Mouse (Mus musculus) myocyte (in vitro differentiated cells): ENCODE measurements around the gene Ddah2. TPM values are rescaled to one million over a fixed set of nuclear protein-coding genes. Genes with fewer than 3 reads are reported as not detected.

Source experiments
- H3K27me3 ChIP-seq: one replicate; pipeline ENCODE4 v1.6.1; 2011; ENCODE audit not compliant: control insufficient read depth, insufficient read depth, insufficient read length
- H3K36me3 ChIP-seq: one replicate; pipeline ENCODE4 v1.6.1; 2011; ENCODE audit not compliant: control insufficient read depth, insufficient read depth
- H3K4me2 ChIP-seq: one replicate; pipeline ENCODE4 v1.6.1; 2011; ENCODE audit warnings: low read depth, control low read depth
- H3K4me3 ChIP-seq: one replicate; pipeline ENCODE4 v1.5.1; 2011; ENCODE audit warnings: mild to moderate bottlenecking, control low read depth, moderate library complexity
- H3K79me2 ChIP-seq: one replicate; pipeline ENCODE4 v1.6.1; 2011; ENCODE audit not compliant: control insufficient read depth, insufficient read depth
- H3ac ChIP-seq: one replicate; pipeline ENCODE4 v1.6.1; 2011; ENCODE audit not compliant: control insufficient read depth, insufficient read length
- CEBPB ChIP-seq: IDR thresholded peaks from 2 replicates; pipeline ENCODE4 v1.6.1; 2011; ENCODE audit warnings: mild to moderate bottlenecking, moderate library complexity; ENCODE audit not compliant: poor library complexity, insufficient read depth, severe bottlenecking
- E2F4 ChIP-seq: IDR thresholded peaks from one replicate; pipeline ENCODE4 v1.6.1; 2011; ENCODE audit warnings: mild to moderate bottlenecking, control low read depth, moderate library complexity; ENCODE audit not compliant: insufficient read depth
- MAX ChIP-seq: IDR thresholded peaks from one replicate; pipeline ENCODE4 v1.6.1; 2011; ENCODE audit warnings: low read depth, mild to moderate bottlenecking, control low read depth
- MYOD1 ChIP-seq, 3 experiments: IDR thresholded peaks; one replicate each; pipeline ENCODE4 v1.6.1; 2011; ENCODE audit warnings: control low read depth in 2 of 3, low read depth in 2 of 3, mild to moderate bottlenecking in 2 of 3, moderate library complexity in 1 of 3; ENCODE audit not compliant: insufficient read length in 2 of 3, control insufficient read depth in 1 of 3
- MYOG ChIP-seq, 3 experiments: IDR thresholded peaks; one replicate each; pipeline ENCODE4 v1.6.1; 2011; ENCODE audit warnings: control low read depth in 2 of 3, low read depth in 2 of 3, mild to moderate bottlenecking in 2 of 3; ENCODE audit not compliant: insufficient read length in 2 of 3, control insufficient read depth in 1 of 3, insufficient read depth in 1 of 3
- POLR2A ChIP-seq: IDR thresholded peaks from one replicate; pipeline ENCODE4 v1.6.1; 2011; ENCODE audit warnings: low read depth, mild to moderate bottlenecking, control low read depth, moderate library complexity; ENCODE audit not compliant: insufficient read length
- POLR2AphosphoS2 ChIP-seq: IDR thresholded peaks from one replicate; pipeline ENCODE4 v1.6.1; 2011; ENCODE audit warnings: low read depth, control low read depth; ENCODE audit not compliant: insufficient read length
- REST ChIP-seq: IDR thresholded peaks from one replicate; pipeline ENCODE4 v1.6.1; 2011; ENCODE audit warnings: mild to moderate bottlenecking, control low read depth, moderate library complexity; ENCODE audit not compliant: insufficient read depth, insufficient read length
- SRF ChIP-seq: IDR thresholded peaks from one replicate; pipeline ENCODE4 v1.6.1; 2011; ENCODE audit warnings: low read depth; ENCODE audit not compliant: control insufficient read depth, insufficient read length
- TCF12 ChIP-seq: IDR thresholded peaks from one replicate; pipeline ENCODE4 v1.6.1; 2011; ENCODE audit warnings: mild to moderate bottlenecking, control low read depth; ENCODE audit not compliant: poor library complexity, insufficient read depth, severe bottlenecking
- TCF3 ChIP-seq: IDR thresholded peaks from one replicate; pipeline ENCODE4 v1.6.1; 2011; ENCODE audit warnings: low read depth, control low read depth; ENCODE audit not compliant: insufficient read length
- USF1 ChIP-seq: IDR thresholded peaks from one replicate; pipeline ENCODE4 v1.6.1; 2011; ENCODE audit warnings: low read depth, mild to moderate bottlenecking, control low read depth, moderate library complexity
- polyA plus RNA-seq: library from polyadenylated mRNA; unstranded; fragments of >200 nt; fragmentation: generic; extraction: Trizol; gene quantifications from one replicate; pipeline ENCODE4 v1.2.1, GENCODE M21; 2012; ENCODE audit warnings: missing spikeins

Ddah2 gene
- polyA plus RNA-seq, 1 experiment: 101 TPM

- H3K4me2 ChIP-seq: peak overlapping the region; percentile 65
- peaks cover 4% of the 10 kb centered on the region for H3K79me2 ChIP-seq
- H3K27me3 ChIP-seq: no peaks in the 10 kb centered on the region
- peak overlapping the region; percentile 29 for H3K4me3 ChIP-seq
- H3K36me3 ChIP-seq: no peaks in the 10 kb centered on the region
- no peak overlapping the region for H3ac ChIP-seq
- TF ChIP-seq MYOG (IDR thresholded peaks at IDR 0.05; ENCODE audit: control insufficient read depth in 1 of 3, insufficient read depth in 1 of 3, insufficient read length in 2 of 3, low read depth in 2 of 3) (no peak), MYOD1 (IDR thresholded peaks at IDR 0.05; ENCODE audit: control insufficient read depth in 1 of 3, insufficient read length in 2 of 3, low read depth in 2 of 3) (no peak), USF1 (no peak), E2F4 (no peak), MAX (no peak), REST (no peak), POLR2AphosphoS2 (no peak), SRF (no peak), TCF3 (no peak), POLR2A (no peak), TCF12 (no peak), CEBPB (no peak)
Observed at GRCm38 (mm10) chr17:35044904-35045806, 13.7 kb upstream of the Ddah2 start.

- TF ChIP-seq USF1: no peak
- TF ChIP-seq REST: no peak
- peak in 1 of 3 experiments; percentile 13 for TF ChIP-seq MYOD1 (IDR thresholded peaks at IDR 0.05; ENCODE audit: control insufficient read depth in 1 of 3, insufficient read length in 2 of 3, low read depth in 2 of 3)
- TF ChIP-seq TCF3: no peak
- TF ChIP-seq MAX: no peak
- no peak for TF ChIP-seq TCF12
- TF ChIP-seq E2F4: no peak
- TF ChIP-seq CEBPB: no peak
- no peak for TF ChIP-seq MYOG (IDR thresholded peaks at IDR 0.05; ENCODE audit: control insufficient read depth in 1 of 3, insufficient read depth in 1 of 3, insufficient read length in 2 of 3, low read depth in 2 of 3)
- TF ChIP-seq POLR2A: peak; percentile 72
- TF ChIP-seq POLR2AphosphoS2: peak; percentile 89
- no peak for TF ChIP-seq SRF
- peak overlapping the region; percentile 29 for H3K4me3 ChIP-seq
- no peaks in the 10 kb centered on the region for H3K36me3 ChIP-seq
- no peaks in the 10 kb centered on the region for H3K27me3 ChIP-seq
- H3ac ChIP-seq: peak overlapping the region; percentile 58
- H3K4me2 ChIP-seq: peak overlapping the region; percentile 65
- H3K79me2 ChIP-seq: peaks cover 12% of the 10 kb centered on the region
Observed at GRCm38 (mm10) chr17:35045807-35046680, 12.8 kb upstream of the Ddah2 start.

- Histone ChIP-seq H3ac (peak within 1 kb of the TSS; percentile 58), H3K79me2 (peaks cover 19% of the 10 kb centered on the region), H3K4me2 (peak within 1 kb of the TSS; percentile 81), H3K36me3 (no peaks in the 10 kb centered on the region), H3K4me3 (peak within 1 kb of the TSS; percentile 29), H3K27me3 (no peaks in the 10 kb centered on the region)
- peak; percentile 96 for TF ChIP-seq E2F4
- no peak for TF ChIP-seq REST
Observed at GRCm38 (mm10) chr17:35046681-35047455, 12.0 kb upstream of the Ddah2 start, which contains the start of gene Msh5. Msh5 (minus strand) TSS chr17:35046745.

- H3K36me3 ChIP-seq: peaks cover 7% of the 10 kb centered on the region
- H3ac ChIP-seq: no peak overlapping the region
- no peaks in the 10 kb centered on the region for H3K27me3 ChIP-seq
- H3K4me2 ChIP-seq: peak overlapping the region; percentile 81
- no peak for TF ChIP-seq E2F4
- TF ChIP-seq TCF12: no peak
- TF ChIP-seq CEBPB: no peak
- no peak for TF ChIP-seq MYOG (IDR thresholded peaks at IDR 0.05; ENCODE audit: control insufficient read depth in 1 of 3, insufficient read depth in 1 of 3, insufficient read length in 2 of 3, low read depth in 2 of 3)
- TF ChIP-seq POLR2A: no peak
- TF ChIP-seq USF1: no peak
- TF ChIP-seq MAX: no peak
- no peak for TF ChIP-seq SRF
- no peak for TF ChIP-seq TCF3
- peaks cover 28% of the 10 kb centered on the region for H3K79me2 ChIP-seq
- H3K4me3 ChIP-seq: no peak overlapping the region
Observed at GRCm38 (mm10) chr17:35047688-35048087, 11.1 kb upstream of the Ddah2 start.
